Mouse (Mus musculus) megakaryocyte, embryonic 14.5 days (primary cell): ENCODE results near the gene Dguok. TPM values are rescaled to one million over a fixed set of nuclear protein-coding genes. Genes with fewer than 3 reads are reported as not detected.

ENCODE experiments used
- H3K27me3 ChIP-seq: replicated peaks from 2 replicates; pipeline ENCODE3; 2012; ENCODE audit warnings: inconsistent platforms
- H3K36me3 ChIP-seq: replicated peaks from 2 replicates; pipeline ENCODE3; 2012; ENCODE audit warnings: low read length, inconsistent platforms, mixed read lengths
- H3K4me1 ChIP-seq: 2 replicates; pipeline ENCODE4 v1.6.1; 2012; ENCODE audit warnings: inconsistent platforms
- H3K4me3 ChIP-seq: replicated peaks from 2 replicates; pipeline ENCODE3; 2012; ENCODE audit warnings: moderate library complexity, mild to moderate bottlenecking, inconsistent platforms
- H3K9me3 ChIP-seq: 2 replicates; pipeline ENCODE4 v1.6.1; 2012; ENCODE audit warnings: inconsistent platforms
- FLI1 ChIP-seq: IDR thresholded peaks from 2 replicates; pipeline ENCODE4 v1.6.1; 2012; ENCODE audit warnings: low read length, inconsistent platforms, mixed read lengths
- GATA1 ChIP-seq: IDR thresholded peaks from 3 replicates; pipeline ENCODE4 v1.6.1; 2012; ENCODE audit warnings: mixed read lengths, low read length, inconsistent platforms, borderline replicate concordance
- polyA plus RNA-seq: library from polyadenylated mRNA; stranded (reverse); fragments of >175 nt; gene quantifications from 2 replicates; pipeline ENCODE4 v1.2.3, GENCODE M21; 2012; ENCODE audit warnings: low replicate concordance; ENCODE audit not compliant: insufficient read depth

Dguok gene
- polyA plus RNA-seq, result 8.7 and 10.8 TPM in 2 replicates

GRCm38 (mm10) chr6:83506258-83507167 lies at the start of gene Dguok:
Dguok (minus strand) TSS chr6:83506969.
- Histone ChIP-seq H3K4me3 (peak within 1 kb of the TSS; percentile 93), H3K9me3 (no peaks in the 10 kb centered on the region), H3K36me3 (peaks cover 12% of the 10 kb centered on the region), H3K27me3 (no peaks in the 10 kb centered on the region), H3K4me1 (peaks cover 62% of the 10 kb centered on the region)
- TF ChIP-seq GATA1 (no peak), FLI1 (peak; percentile 95; the same call in 1 of the 2 replicates)

GRCm38 (mm10) chr6:83555972-83556371 lies 49.2 kb upstream of the Dguok start:
- H3K36me3 ChIP-seq, result peaks cover 92% of the 10 kb centered on the region
- TF ChIP-seq GATA1, result no peak
- TF ChIP-seq FLI1, result no peak

GRCm38 (mm10) chr6:83548346-83548745 lies 41.6 kb upstream of the Dguok start:
- H3K4me3 ChIP-seq, result no peak overlapping the region
- H3K27me3 ChIP-seq, result no peaks in the 10 kb centered on the region
- no peak for TF ChIP-seq FLI1
- TF ChIP-seq GATA1, result no peak
- peaks cover 71% of the 10 kb centered on the region for H3K36me3 ChIP-seq
- peaks cover 4% of the 10 kb centered on the region; the same call in 1 of the 2 replicates for H3K9me3 ChIP-seq
- no peaks in the 10 kb centered on the region for H3K4me1 ChIP-seq

More at GRCm38 (mm10) chr6:83555972-83556371, 49.2 kb upstream of the Dguok start:
- Histone ChIP-seq H3K4me3 (no peak overlapping the region), H3K4me1 (no peaks in the 10 kb centered on the region), H3K9me3 (no peaks in the 10 kb centered on the region), H3K27me3 (no peaks in the 10 kb centered on the region)

GRCm38 (mm10) chr6:83545778-83546177 lies 39.0 kb upstream of the Dguok start:
- H3K9me3 ChIP-seq, result peaks cover 4% of the 10 kb centered on the region; the same call in 1 of the 2 replicates
- H3K36me3 ChIP-seq, result peaks cover 69% of the 10 kb centered on the region
- H3K27me3 ChIP-seq, result no peaks in the 10 kb centered on the region
- peaks cover 5% of the 10 kb centered on the region for H3K4me1 ChIP-seq
- TF ChIP-seq FLI1 (no peak), GATA1 (no peak)
- no peak overlapping the region for H3K4me3 ChIP-seq

GRCm38 (mm10) chr6:83541756-83542456 lies 35.1 kb upstream of the Dguok start:
- Histone ChIP-seq H3K9me3 (no peaks in the 10 kb centered on the region), H3K36me3 (peaks cover 53% of the 10 kb centered on the region), H3K4me3 (no peak overlapping the region), H3K27me3 (peaks cover 6% of the 10 kb centered on the region), H3K4me1 (peaks cover 16% of the 10 kb centered on the region)
- TF ChIP-seq GATA1 (no peak), FLI1 (no peak)

- Histone ChIP-seq H3K4me1 (peaks cover 20% of the 10 kb centered on the region), H3K36me3 (peaks cover 34% of the 10 kb centered on the region), H3K27me3 (peaks cover 20% of the 10 kb centered on the region), H3K9me3 (no peaks in the 10 kb centered on the region), H3K4me3 (no peak overlapping the region)
- no peak for TF ChIP-seq FLI1
- no peak for TF ChIP-seq GATA1
Observed at GRCm38 (mm10) chr6:83540017-83540416, 33.2 kb upstream of the Dguok start.

- TF ChIP-seq GATA1, result no peak
- TF ChIP-seq FLI1, result no peak
- H3K27me3 ChIP-seq, result peaks cover 47% of the 10 kb centered on the region
- H3K36me3 ChIP-seq, result peaks cover 3% of the 10 kb centered on the region
- no peak overlapping the region for H3K4me3 ChIP-seq
- peaks cover 16% of the 10 kb centered on the region for H3K4me1 ChIP-seq
- no peaks in the 10 kb centered on the region for H3K9me3 ChIP-seq
Observed at GRCm38 (mm10) chr6:83536795-83537059, 30.0 kb upstream of the Dguok start.

GRCm38 (mm10) chr6:83536028-83536794 lies 29.4 kb upstream of the Dguok start, which contains the start of gene Actg2:
Actg2 (minus strand) TSS chr6:83536265.
- Histone ChIP-seq H3K4me3 (no peak within 1 kb of the TSS), H3K4me1 (peaks cover 16% of the 10 kb centered on the region), H3K36me3 (no peaks in the 10 kb centered on the region), H3K9me3 (no peaks in the 10 kb centered on the region), H3K27me3 (peaks cover 49% of the 10 kb centered on the region)
- TF ChIP-seq GATA1 (no peak), FLI1 (no peak)

- no peak for TF ChIP-seq GATA1
- no peak for TF ChIP-seq FLI1
- Histone ChIP-seq H3K9me3 (0 out of 2 replicates have a peak, but pooled peaks cover 4% of the 10 kb centered on the region), H3K27me3 (peaks cover 52% of the 10 kb centered on the region), H3K36me3 (no peaks in the 10 kb centered on the region), H3K4me1 (peaks cover 3% of the 10 kb centered on the region; the same call in 1 of the 2 replicates), H3K4me3 (no peak overlapping the region)
Observed at GRCm38 (mm10) chr6:83532608-83533007, 25.8 kb upstream of the Dguok start.
